Mouse (Mus musculus) olfactory bulb, adult 2 months (tissue): ENCODE results near the gene Fstl3.

Experiments used
- CTCF ChIP-seq: fragments of 200-500 bp; IDR thresholded peaks from 2 replicates; pipeline ENCODE4 v1.5.1; 2012; ENCODE audit warnings: low read depth, mild to moderate bottlenecking, low read length, moderate library complexity; ENCODE audit not compliant: insufficient read depth
- POLR2A ChIP-seq: fragments of 200-500 bp; IDR thresholded peaks from 2 replicates; pipeline ENCODE4 v1.6.1; 2012; ENCODE audit warnings: mild to moderate bottlenecking, low read depth, low read length, moderate library complexity; ENCODE audit not compliant: insufficient read depth

- TF ChIP-seq POLR2A (no peak), CTCF (no peak)
These were observed 2.4 kb upstream of the Fstl3 start for GRCm38 (mm10) chr10:79774486-79775279.
